Mouse (Mus musculus): ENCODE results near the gene Rb1. TPM values are rescaled to one million over a fixed set of nuclear protein-coding genes. Genes with fewer than 3 reads are reported as not detected.

Gene Rb1
- total RNA-seq, 2 experiments from 2014 or later, result 32.7 to 43.8 TPM

DNA sequence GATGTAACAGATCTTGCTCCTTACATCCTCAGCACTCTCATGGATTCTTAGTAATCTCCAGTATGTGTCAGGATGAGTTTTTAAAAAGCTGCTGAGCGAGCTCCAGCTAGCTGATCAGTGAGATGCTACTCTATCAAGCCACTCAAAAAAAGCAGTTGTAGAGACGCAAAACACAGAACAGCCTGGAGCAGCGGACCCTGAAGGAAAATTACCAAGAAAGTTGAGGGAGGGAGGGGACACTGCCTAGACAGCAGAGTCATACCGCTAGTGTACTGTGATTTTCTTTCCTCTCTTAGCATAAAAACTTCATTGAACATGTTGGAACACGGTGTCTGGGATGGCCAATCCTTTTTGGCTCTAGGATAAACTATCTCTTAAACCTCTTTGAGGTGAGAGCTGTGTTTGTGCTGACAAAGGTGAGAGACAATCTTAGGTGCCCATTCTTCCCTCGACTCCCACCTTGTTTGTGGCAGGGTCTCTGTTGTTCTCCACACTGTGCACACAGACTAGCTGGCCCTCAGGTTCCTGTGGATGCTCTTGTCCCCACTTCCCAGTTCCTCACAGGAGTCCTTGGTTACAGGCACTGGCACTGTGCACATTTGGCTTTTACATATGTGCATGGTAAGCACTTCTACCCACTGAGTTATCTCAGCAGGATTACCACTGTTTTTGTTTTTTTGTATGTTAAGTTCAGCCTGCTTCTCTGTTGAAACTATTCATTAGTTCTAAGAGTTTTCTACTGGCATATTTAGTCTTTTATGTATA lies 10.9 kb upstream of the Rb1 start:
- DNase-seq (ENCODE audit: extremely low spot score in 1 of 2, low spot score in 1 of 2), result no peak

DNA sequence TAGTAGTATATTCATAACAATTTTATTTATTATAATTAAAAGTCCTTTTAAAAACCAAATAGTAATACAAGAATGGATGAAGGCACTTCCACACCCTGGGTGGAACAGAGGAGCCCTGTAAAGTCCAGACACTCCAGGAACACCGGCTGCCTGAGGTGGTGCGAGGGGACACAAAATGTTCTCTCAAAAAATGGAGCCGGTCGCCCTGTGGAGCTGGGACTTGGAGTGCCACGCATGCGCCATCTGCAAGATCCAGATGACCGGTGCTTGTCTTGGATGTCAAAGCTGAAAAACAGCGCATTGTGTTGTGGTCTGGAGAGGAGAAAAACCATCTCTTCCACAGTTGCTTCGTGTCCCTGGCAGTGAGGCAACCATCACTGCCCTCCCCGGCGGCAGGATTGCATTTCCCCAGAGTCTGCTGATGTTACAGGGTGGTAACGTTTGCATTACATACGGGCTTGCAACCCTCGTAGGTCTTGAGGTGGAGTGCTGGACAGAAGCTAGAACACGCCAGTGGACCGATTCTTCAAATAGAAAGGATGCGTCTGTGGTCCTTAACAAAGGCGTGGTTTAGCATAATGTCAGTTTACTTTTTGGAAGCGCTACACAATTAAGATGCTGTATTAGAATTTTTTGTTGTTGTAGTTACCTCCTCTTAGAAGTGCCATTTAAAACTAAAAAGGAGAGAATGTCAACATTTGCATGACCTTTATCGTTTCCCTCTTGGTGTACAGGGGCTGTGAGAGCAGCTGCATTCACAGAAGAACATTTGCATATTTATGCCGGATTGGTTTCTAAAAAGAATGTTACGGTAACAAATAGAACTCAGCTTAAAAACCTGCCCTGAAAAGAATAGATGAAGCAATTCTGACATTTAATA lies 9.5 kb upstream of the Rb1 start:
- peak in 1 of 2 experiments; percentile 22 for DNase-seq (ENCODE audit: extremely low spot score in 1 of 2, low spot score in 1 of 2)

DNA sequence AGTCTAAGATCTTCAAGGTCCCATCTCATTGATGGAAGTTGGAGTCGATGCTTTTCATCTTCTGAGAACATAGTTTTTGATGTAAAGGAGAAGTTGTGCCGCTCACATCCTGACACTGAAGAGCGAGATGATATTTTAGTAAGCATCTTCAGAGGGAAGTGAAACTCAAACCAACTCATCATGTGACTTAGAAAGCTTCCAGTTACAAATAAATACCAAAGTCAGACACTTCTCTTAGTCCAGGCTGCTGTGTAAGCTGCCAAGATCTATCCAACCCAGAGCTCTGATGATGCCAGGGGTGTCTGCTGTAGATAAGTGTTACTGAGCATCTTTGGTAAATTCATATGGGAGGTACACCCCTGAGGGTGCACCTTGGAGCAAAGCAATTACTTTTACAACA lies 8.3 kb upstream of the Rb1 start:
- DNase-seq (ENCODE audit: extremely low spot score in 1 of 2, low spot score in 1 of 2), result no peak

DNA sequence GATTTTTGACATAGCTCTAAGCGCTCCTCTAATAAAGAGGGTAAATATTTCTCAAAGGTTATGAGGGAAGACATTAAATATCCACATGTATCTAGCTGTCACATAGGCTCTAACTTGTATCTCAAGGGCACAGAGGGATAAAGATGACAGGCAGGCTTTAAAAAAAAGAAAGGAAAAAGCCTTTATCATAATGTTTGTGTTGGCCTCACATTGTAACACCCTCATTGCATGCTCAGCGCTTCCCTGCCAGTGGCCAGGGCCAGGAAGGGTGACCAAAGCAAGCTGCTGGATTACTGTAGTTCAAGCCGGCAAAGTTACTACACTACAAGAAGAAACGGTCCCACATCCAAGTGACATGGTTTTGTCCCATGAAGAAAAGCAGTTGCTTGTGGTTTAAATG lies 5.8 kb upstream of the Rb1 start:
- no peak for DNase-seq (ENCODE audit: extremely low spot score in 1 of 2, low spot score in 1 of 2)

DNA sequence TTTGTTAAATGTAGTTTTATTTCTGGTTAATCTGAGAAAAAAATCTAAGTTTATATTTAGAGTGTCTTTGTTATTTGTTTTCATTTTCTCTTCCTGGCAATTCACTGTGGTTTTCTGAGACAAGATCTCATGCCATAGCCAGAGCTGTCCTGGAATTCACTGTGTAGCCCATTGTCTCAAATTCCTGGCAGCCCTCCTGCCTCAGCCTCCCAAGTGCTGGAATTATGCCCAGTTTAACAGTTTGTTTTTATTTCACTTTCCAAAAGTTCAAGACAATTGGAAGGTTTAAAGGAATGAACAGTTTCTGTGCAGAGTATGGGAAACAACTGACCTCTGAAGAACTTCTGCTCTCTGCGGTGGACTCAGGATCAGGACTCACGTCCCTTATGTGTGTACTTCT lies 4.2 kb upstream of the Rb1 start:
- DNase-seq (ENCODE audit: extremely low spot score in 1 of 2, low spot score in 1 of 2), result no peak

DNA sequence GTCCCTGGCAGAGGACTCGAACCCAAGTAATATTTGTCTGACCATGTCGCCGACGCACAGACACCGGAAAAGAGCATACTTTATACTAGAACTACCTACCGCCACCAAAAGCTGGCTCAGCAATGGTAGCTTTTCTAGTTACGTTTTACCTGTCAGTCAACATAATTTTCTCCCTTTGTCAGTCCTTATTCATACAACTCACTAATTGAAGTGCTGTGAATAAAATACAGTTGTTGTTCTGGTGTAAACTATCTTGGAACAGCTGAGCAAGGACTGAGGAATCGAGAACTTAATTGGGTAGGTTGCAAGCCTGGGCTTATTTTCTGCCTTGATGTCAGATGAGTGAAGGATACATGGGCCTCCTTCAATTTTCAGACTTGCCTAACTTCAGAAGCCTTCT lies 889 bp upstream of the Rb1 start:
- DNase-seq (ENCODE audit: extremely low spot score in 1 of 2, low spot score in 1 of 2), result no peak

DNA sequence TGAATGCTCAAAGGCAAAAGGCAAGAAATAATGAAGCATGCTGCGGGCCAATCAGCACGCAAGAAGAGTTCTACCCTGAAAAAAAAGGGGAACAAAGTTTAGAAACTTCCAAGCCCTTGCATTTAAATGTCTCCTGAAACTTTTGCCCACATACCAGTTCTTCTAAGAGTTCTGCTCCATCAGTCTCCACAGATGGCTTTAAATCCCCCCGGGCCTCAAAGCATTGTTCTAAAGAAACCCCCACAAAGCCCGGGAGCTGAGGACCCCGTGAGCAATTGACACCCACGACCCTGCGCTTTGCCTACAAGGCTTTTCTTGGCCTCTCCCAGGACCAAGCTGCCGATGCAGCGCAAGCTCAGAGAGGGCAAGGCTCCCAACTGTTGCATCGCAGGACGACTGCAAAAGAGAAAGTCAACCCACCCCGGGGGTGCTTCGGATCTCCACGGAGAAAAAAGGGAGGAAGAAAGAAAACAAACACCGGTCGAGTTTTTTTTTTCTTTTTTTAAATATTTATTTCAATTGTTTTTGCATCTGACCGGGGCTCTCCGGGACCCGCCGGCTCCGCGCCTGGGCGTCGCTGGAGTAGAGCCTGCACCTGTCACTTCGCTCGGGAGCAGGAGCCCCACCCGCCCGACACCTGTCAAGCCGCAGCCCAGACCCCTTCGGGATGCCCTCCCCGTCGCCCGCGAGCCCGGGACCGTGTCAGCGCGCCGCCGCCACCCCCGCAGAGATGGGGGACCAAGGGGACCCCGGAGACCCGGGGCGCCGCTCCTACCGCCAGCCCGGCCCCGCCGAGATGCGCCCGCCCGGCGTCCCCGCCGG lies 777 bp downstream of the Rb1 start:
- peak; percentile 16 to 32 for DNase-seq (ENCODE audit: extremely low spot score in 1 of 2, low spot score in 1 of 2)

DNA sequence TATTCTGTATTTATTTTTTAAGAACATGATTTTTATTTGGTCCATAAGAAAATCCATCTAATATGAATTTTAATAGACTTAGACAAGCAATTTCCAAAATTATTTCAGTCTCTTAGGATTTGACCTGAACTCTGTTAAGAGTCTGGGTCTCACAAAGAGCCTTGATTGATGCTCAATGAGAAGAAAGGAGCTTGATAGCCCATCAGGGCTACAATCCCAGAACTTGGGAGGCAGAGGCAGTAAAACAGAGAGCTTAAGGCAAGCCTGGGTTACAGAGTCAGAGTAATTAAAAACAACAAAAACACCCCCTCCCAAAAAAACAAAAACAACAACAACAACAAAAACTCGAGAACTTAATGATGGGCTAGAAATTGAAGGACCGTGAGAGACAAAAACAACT lies 1.7 kb downstream of the Rb1 start:
- no peak for DNase-seq (ENCODE audit: extremely low spot score in 1 of 2, low spot score in 1 of 2)

DNA sequence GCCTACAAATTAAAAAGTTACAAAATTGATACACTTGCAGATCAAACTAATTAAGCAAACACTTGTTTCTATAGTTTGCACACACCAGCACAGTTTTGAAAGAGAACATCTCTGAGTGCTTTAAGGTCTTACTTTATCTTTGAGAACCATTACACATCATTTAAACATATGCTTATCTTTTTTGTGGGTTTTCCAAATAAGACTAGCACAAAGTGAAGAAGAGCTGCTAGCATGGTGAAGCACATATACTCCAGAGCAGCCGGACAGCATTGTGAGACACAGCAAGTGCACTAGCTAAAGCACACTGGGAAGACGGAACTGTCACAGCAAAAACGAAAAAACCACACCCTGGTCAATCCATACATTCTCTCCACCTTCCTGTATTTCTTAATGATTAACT lies 3.5 kb downstream of the Rb1 start:
- no peak for DNase-seq (ENCODE audit: extremely low spot score in 1 of 2, low spot score in 1 of 2)

DNA sequence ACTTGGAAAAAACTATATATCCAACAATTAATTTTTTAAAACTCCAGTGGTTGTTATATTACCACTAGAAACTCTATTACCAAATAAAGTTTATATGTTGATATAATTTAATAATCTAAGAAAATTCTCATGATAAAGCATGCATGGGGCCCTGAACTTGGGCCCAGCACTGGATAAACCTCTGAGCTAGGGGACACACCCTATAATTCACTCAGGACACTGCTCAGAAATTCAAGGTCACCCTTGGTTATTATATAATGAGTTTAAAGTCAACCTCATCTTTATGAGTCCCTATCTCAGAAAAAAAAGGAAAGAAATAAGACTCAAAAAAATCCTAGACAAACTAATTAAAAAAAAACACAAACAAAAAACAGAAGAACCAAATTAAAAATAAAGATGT lies 8.7 kb downstream of the Rb1 start:
- DNase-seq (ENCODE audit: extremely low spot score in 1 of 2, low spot score in 1 of 2), result no peak

DNA sequence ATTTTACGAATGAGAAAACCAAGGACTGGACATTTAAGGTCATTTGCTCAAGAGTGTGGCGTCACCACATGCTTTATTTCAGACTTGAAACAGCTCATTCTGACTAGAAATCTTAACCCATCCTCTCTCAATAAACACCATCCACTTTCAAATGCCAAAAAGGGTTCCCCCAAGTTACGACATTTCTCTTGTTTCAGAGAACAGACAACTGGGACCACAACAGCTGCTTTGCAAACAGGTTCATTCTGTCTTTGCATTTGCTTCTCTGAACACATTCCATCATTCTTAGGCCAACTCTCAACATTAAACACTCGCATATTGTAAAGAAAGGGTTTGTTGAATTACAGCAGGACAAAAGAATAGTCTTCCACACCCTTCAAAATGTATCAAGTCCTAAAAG lies 11.8 kb downstream of the Rb1 start:
- DNase-seq (ENCODE audit: extremely low spot score in 1 of 2, low spot score in 1 of 2), result no peak

DNA sequence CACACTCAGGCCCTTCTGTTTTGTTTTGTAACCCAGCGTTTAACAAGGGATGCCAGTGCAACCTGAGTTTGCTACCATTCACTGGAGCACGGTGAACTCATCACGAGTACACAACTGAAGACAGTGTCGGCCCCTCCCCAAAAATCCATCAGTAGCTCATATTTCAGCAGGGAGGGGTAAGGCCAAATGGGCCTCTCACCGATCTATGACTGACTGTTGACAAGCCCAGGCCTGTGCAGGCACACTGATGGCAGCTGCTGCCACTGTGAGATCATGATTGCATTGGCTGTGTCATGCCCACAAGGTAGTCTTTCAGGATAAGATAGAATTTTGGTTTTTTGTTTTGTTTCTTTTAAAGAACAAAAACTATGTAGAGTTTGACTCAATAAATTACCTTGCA lies 12.2 kb downstream of the Rb1 start:
- no peak for DNase-seq (ENCODE audit: extremely low spot score in 1 of 2, low spot score in 1 of 2)

DNA sequence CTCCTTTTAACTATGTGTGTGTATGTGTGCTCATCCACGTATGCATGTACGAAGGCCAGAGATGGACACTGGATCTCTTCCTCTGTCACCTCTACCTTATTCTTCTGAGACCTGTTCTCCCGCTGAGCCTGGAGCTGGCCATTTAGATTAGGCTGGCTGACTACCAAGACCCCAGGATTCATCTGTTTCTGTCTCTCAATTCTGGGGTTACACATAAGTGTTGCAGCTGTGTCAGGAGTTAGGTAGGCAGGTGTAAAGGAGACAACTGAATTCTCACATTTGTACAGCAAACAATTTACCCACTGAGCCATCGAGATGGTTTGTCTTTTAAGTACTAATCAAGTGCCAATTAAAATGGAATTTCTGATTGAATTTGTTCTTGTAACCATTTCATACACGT lies 12.7 kb downstream of the Rb1 start:
- DNase-seq (ENCODE audit: extremely low spot score in 1 of 2, low spot score in 1 of 2), result no peak

DNA sequence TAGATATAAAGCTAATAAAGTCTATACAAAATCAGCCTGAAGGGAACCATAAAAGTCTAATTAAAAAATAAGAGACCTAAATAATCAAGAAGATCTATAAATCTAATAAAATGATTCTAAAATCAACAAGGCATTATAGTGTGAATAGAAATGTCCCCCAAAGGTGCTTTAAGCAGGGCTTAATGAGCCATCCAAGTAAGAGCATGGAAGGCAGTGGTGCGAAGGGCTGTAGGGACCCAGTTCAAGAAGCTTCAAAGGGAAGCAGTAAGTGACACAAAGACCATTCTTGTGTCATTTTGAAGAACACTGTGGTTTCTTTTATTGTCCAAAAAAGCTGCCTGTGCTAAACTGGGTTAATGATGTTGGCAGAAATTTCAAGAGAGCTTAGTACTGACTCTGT lies 18.1 kb downstream of the Rb1 start:
- no peak for DNase-seq (ENCODE audit: extremely low spot score in 1 of 2, low spot score in 1 of 2)

DNA sequence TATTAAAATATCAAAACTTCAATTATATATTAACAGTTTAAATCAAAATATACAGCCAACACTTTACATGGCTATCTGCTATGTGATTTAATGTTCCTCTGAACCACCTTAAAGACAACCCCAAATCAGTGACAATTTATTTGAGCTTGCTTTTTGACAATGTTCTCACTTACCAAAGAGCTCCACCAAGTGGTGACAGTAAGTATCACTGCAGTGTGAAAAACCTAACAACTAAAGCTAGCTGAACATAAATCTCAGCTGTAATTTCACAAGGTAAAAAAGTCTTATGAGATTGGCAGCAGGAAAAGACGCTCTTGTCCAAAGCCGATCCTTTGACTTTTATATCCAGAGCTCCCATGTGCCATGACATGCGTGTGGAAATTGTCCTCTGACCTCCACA lies 22.4 kb downstream of the Rb1 start:
- peak in 1 of 2 experiments; percentile 57 for DNase-seq (ENCODE audit: extremely low spot score in 1 of 2, low spot score in 1 of 2)

DNA sequence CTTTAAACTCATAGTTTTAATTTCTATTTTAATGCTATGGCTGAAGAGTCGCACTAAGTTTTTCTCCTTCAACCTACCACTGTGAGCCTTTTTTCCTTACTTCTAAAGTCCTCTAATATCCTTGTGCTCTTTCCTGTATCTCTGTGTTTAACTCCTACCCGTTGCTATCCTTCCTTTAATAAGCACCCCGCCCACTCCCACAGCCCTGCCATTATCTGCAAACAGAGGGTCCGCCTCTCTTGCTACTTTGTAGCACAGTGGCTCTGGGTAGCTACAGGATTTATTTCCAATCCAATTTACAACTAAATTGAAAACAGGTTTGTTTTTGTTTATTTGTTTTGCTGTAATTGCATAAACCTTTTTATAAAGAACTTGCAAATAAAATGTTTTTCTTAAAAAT lies 23.8 kb downstream of the Rb1 start:
- DNase-seq (ENCODE audit: extremely low spot score in 1 of 2, low spot score in 1 of 2), result no peak

DNA sequence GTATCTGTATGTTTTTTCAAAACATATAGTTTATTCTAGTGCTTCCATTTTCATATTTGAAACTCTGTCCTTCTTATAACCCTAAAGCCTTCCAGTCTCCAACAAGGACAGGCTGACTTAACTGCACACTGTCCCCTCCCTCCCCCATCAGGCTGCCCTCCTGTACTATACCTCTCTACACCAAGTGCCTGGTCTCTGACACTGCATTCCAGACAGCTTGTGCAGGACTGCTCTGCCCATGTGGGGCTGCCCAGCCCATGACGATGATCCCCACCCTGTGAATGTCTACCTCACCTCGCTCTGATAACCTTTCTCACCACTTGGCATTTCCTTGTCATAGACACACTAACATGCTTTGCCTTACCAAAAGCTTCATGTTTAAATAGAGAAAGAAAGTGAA lies 30.1 kb downstream of the Rb1 start:
- no peak for DNase-seq (ENCODE audit: extremely low spot score in 1 of 2, low spot score in 1 of 2)

DNA sequence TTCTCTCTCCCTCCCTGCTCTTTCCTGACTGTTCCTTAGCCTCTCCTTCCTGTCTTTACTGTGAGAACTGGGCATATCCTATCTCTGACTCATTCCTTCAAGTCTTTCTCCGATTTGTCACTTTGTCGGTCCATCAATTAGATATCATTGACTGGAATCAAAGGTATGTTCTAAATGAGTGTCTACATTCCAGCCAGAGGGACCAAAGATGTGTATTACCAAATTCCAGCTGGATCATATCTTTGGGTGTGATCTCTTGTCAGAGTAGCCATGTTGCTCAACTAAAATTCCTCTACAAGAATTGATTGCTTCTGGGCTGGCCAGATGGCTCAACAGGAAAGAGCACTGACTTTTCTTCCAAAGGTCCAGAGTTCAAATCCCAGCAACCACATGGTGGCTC lies 32.0 kb downstream of the Rb1 start:
- no peak for DNase-seq (ENCODE audit: extremely low spot score in 1 of 2, low spot score in 1 of 2)

DNA sequence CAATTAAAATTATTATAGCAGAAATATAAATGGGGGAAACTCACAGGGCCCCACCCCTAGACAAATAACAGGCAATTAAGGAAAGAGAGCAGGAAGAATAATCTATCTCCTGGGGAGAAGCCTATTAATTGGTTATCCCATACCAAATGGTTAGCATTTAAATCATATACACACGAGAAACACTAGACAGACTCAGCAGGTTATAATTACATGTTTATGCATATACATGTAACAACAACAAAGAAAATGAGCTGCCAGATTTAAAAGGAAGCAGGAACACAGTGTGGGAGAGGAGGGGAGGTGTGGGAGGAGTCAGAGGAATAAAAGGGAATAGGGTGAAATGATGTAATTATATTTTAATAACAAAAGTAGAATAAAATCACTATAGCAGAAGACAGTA lies 33.2 kb downstream of the Rb1 start:
- DNase-seq (ENCODE audit: extremely low spot score in 1 of 2, low spot score in 1 of 2), result no peak

DNA sequence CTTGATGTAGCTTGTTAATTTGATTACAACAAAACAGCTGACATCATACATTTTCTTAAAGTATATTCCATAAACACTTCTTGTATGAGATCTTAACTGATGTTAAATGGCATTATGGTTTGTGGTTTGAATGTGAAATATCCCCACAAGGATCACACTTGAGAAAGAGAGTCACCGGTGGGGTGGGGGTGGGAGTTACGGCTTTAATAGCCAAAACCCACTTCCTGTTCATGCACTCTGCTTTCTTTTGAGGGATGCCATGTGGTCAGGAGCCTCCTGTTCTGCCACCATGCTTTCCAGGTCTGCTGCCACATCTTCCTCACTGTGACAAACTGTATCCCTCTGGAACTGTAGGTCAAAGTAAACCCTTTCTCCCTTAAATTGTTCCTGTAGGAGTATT lies 35.7 kb downstream of the Rb1 start:
- DNase-seq (ENCODE audit: extremely low spot score in 1 of 2, low spot score in 1 of 2), result no peak

DNA sequence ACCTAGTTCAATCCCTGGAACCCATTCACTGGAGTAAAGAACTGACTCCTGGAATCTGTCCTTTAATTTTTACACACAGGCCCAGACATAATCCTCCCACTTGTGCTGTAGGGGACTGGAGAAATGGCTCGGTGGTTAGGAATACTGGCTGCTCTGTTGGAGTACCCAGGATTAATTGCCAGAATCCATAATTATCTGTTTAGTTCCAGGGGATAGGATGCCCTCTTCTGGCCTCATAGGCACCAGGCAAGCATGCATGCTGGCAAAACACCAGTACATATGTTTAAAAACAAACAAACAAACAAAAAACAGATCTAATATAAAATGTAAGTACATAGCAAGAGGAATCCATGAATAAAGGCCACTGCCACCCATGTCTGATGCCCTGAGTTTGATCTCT lies 44.6 kb downstream of the Rb1 start:
- DNase-seq (ENCODE audit: extremely low spot score in 1 of 2, low spot score in 1 of 2), result no peak
